17 mouse cellular contexts compared by ENCODE assay signal in genomic region chr4:97750401-97750800, GRCm38 (mm10). TPM values are rescaled to one million over a fixed set of nuclear protein-coding genes. Genes with fewer than 3 reads are reported as not detected.
DNase-seq lines count a peak whose midpoint lies in the region; ATAC-seq lines count a peak whose summit lies in the region.
"Had no signal": no experiment of that assay in that cellular context is flagged by ENCODE, and none has a peak within 500 bp of the region (broad histone marks: within the 10 kb centered on the region; RNA-seq: fewer than 3 reads in every experiment).

No protein-coding gene starts in this region.

- peaks cover 20 to 28% of the 10 kb centered on the region in 2 experiments for H3K4me1 ChIP-seq in heart, embryonic 14.5 days (ENCODE audit: control insufficient read depth in 2 of 2, insufficient read depth in 2 of 2, low read length in 2 of 2)
- peaks cover 38% of the 10 kb centered on the region for H3K4me1 ChIP-seq in kidney, embryonic 15.5 days
- H3K4me1 ChIP-seq in lung, embryonic 16.5 days (replicated peaks; ENCODE audit: control insufficient read depth, insufficient read depth, low read length): peaks cover 16% of the 10 kb centered on the region
- H3K4me1 ChIP-seq in liver, embryonic 15.5 days (replicated peaks): peaks cover 11% of the 10 kb centered on the region

- 38% methylated on average over 4 of the region's 4 CpGs for WGBS in heart, embryonic 14.5 days
- 52% methylated on average over 4 of the region's 4 CpGs for WGBS in kidney, embryonic 15.5 days
- 46% methylated on average over 4 of the region's 4 CpGs for WGBS in lung, embryonic 16.5 days
- 31% methylated on average over 4 of the region's 4 CpGs for WGBS in liver, embryonic 15.5 days (ENCODE audit: insufficient replicate concordance)

- intact Hi-C loops in heart, postnatal 14 days (cut with DNase I): loop anchor here (2.0 to 10.0 kb wide), 6 partner anchors 26 to 692 kb away; no protein-coding TSS in a partner anchor

- no peaks in the 10 kb centered on the region for H3K27me3 ChIP-seq in heart, embryonic 14.5 days (ENCODE audit: control insufficient read depth, insufficient read depth, low read length)
- peaks cover 41% of the 10 kb centered on the region for H3K27me3 ChIP-seq in kidney, embryonic 15.5 days
- H3K27me3 ChIP-seq in lung, embryonic 16.5 days (ENCODE audit: control insufficient read depth, insufficient read depth, low read depth, low read length): no peaks in the 10 kb centered on the region
- H3K27me3 ChIP-seq in liver, embryonic 15.5 days: peaks cover 46% of the 10 kb centered on the region
- H3K27me3 ChIP-seq: CH12.LX; limb, embryonic 15.5 days had no signal

- H3K4me2 ChIP-seq in heart, embryonic 14.5 days (ENCODE audit: low read length): peak overlapping the region; percentile 95
- H3K4me2 ChIP-seq in kidney, embryonic 15.5 days: peak overlapping the region; percentile 84; the same call in 1 of the 2 replicates
- no peak overlapping the region for H3K4me2 ChIP-seq in lung, embryonic 16.5 days (ENCODE audit: low read depth, low read length)
- 0 out of 2 replicates have a peak overlapping the region, but pooled peaks have one; percentile 81 for H3K4me2 ChIP-seq in liver, embryonic 15.5 days

- DNase-seq in heart, postnatal 14 days: no peak
- no peak for DNase-seq in kidney, adult 11 months
- no peak for DNase-seq in lung, postnatal 36 days
- DNase-seq in urinary bladder, adult 2 months (ENCODE audit: low spot score): no peak

- peak overlapping the region; percentile 89; the same call in 1 of the 2 replicates for H3K9ac ChIP-seq in heart, embryonic 14.5 days (ENCODE audit: low read length)
- no peak overlapping the region for H3K9ac ChIP-seq in kidney, embryonic 15.5 days
- H3K9ac ChIP-seq in lung, embryonic 16.5 days (ENCODE audit: low read length): no peak overlapping the region
- no peak overlapping the region for H3K9ac ChIP-seq in liver, embryonic 15.5 days

- no peak for ATAC-seq in heart, embryonic 14.5 days (ENCODE audit: insufficient number of reproducible peaks, insufficient read depth, low FRiP score, low read depth)
- ATAC-seq in kidney, embryonic 15.5 days (replicated peaks; ENCODE audit: low FRiP score): no peak
- ATAC-seq in lung, embryonic 16.5 days (ENCODE audit: low read depth): no peak
- ATAC-seq in liver, embryonic 15.5 days (ENCODE audit: insufficient read depth): no peak

- no peaks in the 10 kb centered on the region for H3K9me3 ChIP-seq in heart, embryonic 14.5 days (ENCODE audit: control insufficient read depth, low read length)
- H3K9me3 ChIP-seq in kidney, embryonic 15.5 days (replicated peaks): no peaks in the 10 kb centered on the region
- H3K9me3 ChIP-seq in lung, embryonic 16.5 days (ENCODE audit: control insufficient read depth, low read length): no peaks in the 10 kb centered on the region
- no peaks in the 10 kb centered on the region for H3K9me3 ChIP-seq in liver, embryonic 15.5 days (replicated peaks)
- H3K9me3 ChIP-seq: embryonic facial prominence, embryonic 13.5 days; hindbrain, embryonic 15.5 days; limb, embryonic 15.5 days; neural tube, embryonic 12.5 days had no signal

- H3K4me3 ChIP-seq in heart, embryonic 14.5 days (ENCODE audit: control insufficient read depth in 1 of 2, insufficient read depth in 1 of 2, low read depth in 1 of 2, low read length in 2 of 2): no peak overlapping the region
- no peak overlapping the region for H3K4me3 ChIP-seq in kidney, embryonic 15.5 days (replicated peaks)
- H3K4me3 ChIP-seq in lung, embryonic 16.5 days (ENCODE audit: low read length): no peak overlapping the region
- H3K4me3 ChIP-seq in liver, embryonic 15.5 days (replicated peaks): no peak overlapping the region

- no peaks in the 10 kb centered on the region for H3K36me3 ChIP-seq in heart, embryonic 14.5 days (ENCODE audit: control insufficient read depth, insufficient read depth, low read length)
- no peaks in the 10 kb centered on the region for H3K36me3 ChIP-seq in kidney, embryonic 15.5 days
- no peaks in the 10 kb centered on the region for H3K36me3 ChIP-seq in lung, embryonic 16.5 days (ENCODE audit: control insufficient read depth, insufficient read depth, low read length)
- H3K36me3 ChIP-seq in liver, embryonic 15.5 days (replicated peaks): no peaks in the 10 kb centered on the region
- H3K36me3 ChIP-seq: embryonic facial prominence, embryonic 13.5 days; G1E; hindbrain, embryonic 15.5 days; limb, embryonic 15.5 days; neural tube, embryonic 12.5 days had no signal

- peak overlapping the region; percentile 70 to 97; a peak in 3 of 4 replicates for H3K27ac ChIP-seq in heart, embryonic 14.5 days (replicated peaks in 1 of 2; ENCODE audit: control insufficient read depth in 1 of 2, insufficient read depth in 1 of 2, low read depth in 2 of 2, low read length in 2 of 2)
- H3K27ac ChIP-seq in kidney, embryonic 15.5 days: no peak overlapping the region
- peak overlapping the region; percentile 96; the same call in 1 of the 2 replicates for H3K27ac ChIP-seq in lung, embryonic 16.5 days (ENCODE audit: low read length)
- H3K27ac ChIP-seq in liver, embryonic 15.5 days (replicated peaks): no peak overlapping the region
- H3K27ac ChIP-seq: neural tube, embryonic 12.5 days had no signal

RNA-seq across cellular contexts. Expression of gene Nfia, which starts 22.1 kb away (rescaled TPM):
- polyA plus RNA-seq in heart, embryonic 14.5 days (2014; fragmentation: Nextera tagmentation; extraction: Ambion mirVana): 50.9 and 54.3 TPM in 2 replicates
- total RNA-seq in heart, postnatal 14 days (2021): 100 to 1,000 TPM; 159 to 170 TPM
- polyA plus RNA-seq in kidney, embryonic 15.5 days (2015; fragmentation: Nextera tagmentation; extraction: Ambion mirVana): 26.8 and 29.3 TPM in 2 replicates
- polyA plus RNA-seq in lung, embryonic 16.5 days (2015; fragmentation: Nextera tagmentation; extraction: Ambion mirVana): 48.3 and 52.9 TPM in 2 replicates
- polyA plus RNA-seq in liver, embryonic 15.5 days (2015; fragmentation: Nextera tagmentation; extraction: Ambion mirVana): 4.1 TPM in 2 replicates
- polyA plus RNA-seq in urinary bladder, adult 2 months (2012; rRNA removed): 19.6 and 36.7 TPM in 2 replicates
- total RNA-seq: CH12.LX had no signal

RNA-seq across cellular contexts. Expression of gene E130114P18Rik, which starts 27.5 kb away (rescaled TPM):
- polyA plus RNA-seq in heart, embryonic 14.5 days (2014; fragmentation: Nextera tagmentation; extraction: Ambion mirVana): 0.57 and 0.59 TPM in 2 replicates
- total RNA-seq in heart, postnatal 14 days (2021): not detected
- polyA plus RNA-seq in kidney, embryonic 15.5 days (2015; fragmentation: Nextera tagmentation; extraction: Ambion mirVana): 0.51 and 0.59 TPM in 2 replicates
- polyA plus RNA-seq in lung, embryonic 16.5 days (2015; fragmentation: Nextera tagmentation; extraction: Ambion mirVana): 0.79 and 0.85 TPM in 2 replicates
- polyA plus RNA-seq in liver, embryonic 15.5 days (2015; fragmentation: Nextera tagmentation; extraction: Ambion mirVana): 0.10 and 0.12 TPM in 2 replicates
- polyA plus RNA-seq in urinary bladder, adult 2 months (2012; rRNA removed): 0.22 and 0.72 TPM in 2 replicates
- total RNA-seq: CH12.LX; hematopoietic stem cell, adult 5-6 weeks; megakaryocyte-erythroid progenitor cell, adult 5-6 weeks had no signal
- polyA plus RNA-seq: erythroblast, embryonic 14.5 days; G1E had no signal

Comparison
In these comparisons a context has a peak if more than half of its experiments do, and no peak if none do; other contexts are left out.
1. H3K27ac ChIP-seq: peak in heart, embryonic 14.5 days (2 of 2) and lung, embryonic 16.5 days (single experiment); none in kidney, embryonic 15.5 days (single experiment) and liver, embryonic 15.5 days (single experiment).